Mouse (Mus musculus) spleen, adult 2 months (tissue): Measurements from ENCODE around the gene Clpb. TPM values are rescaled to one million over a fixed set of nuclear protein-coding genes. Genes with fewer than 3 reads are reported as not detected.

ENCODE experiments used
- DNase-seq, 2 experiments: peaks; one replicate each; pipeline versions ENCODE4 v3.0.0 to v3.0.0-alpha.2; 2012 to 2021; ENCODE audit warnings: low spot score in 2 of 2, low read depth in 1 of 2
- H3K27ac ChIP-seq: fragments of 200-500 bp; 2 replicates; pipeline ENCODE4 v1.5.1; 2012; ENCODE audit warnings: low read length, inconsistent platforms; ENCODE audit not compliant: insufficient read depth
- H3K27me3 ChIP-seq: fragments of 200-500 bp; 2 replicates; pipeline ENCODE4 v1.6.1; 2012; ENCODE audit warnings: mild to moderate bottlenecking, moderate library complexity, low read length, inconsistent platforms; ENCODE audit not compliant: control insufficient read depth, insufficient read depth
- H3K36me3 ChIP-seq: fragments of 200-500 bp; 2 replicates; pipeline ENCODE4 v1.6.1; 2012; ENCODE audit warnings: mild to moderate bottlenecking, low read length, inconsistent platforms; ENCODE audit not compliant: control insufficient read depth, insufficient read depth
- H3K4me1 ChIP-seq: fragments of 200-500 bp; 2 replicates; pipeline ENCODE4 v1.6.1; 2011; ENCODE audit warnings: inconsistent platforms; ENCODE audit not compliant: control insufficient read depth, insufficient read depth, insufficient read length
- H3K4me3 ChIP-seq: fragments of 200-500 bp; 2 replicates; pipeline ENCODE4 v1.5.1; 2011; ENCODE audit warnings: mild to moderate bottlenecking, inconsistent platforms; ENCODE audit not compliant: insufficient read depth, insufficient read length; ENCODE audit errors: extremely low read depth
- CTCF ChIP-seq: fragments of 200-500 bp; IDR thresholded peaks from 2 replicates; pipeline ENCODE4 v1.5.1; 2011; ENCODE audit warnings: mild to moderate bottlenecking, inconsistent platforms; ENCODE audit not compliant: insufficient read depth, insufficient read length, insufficient replicate concordance; ENCODE audit errors: extremely low read depth
- POLR2A ChIP-seq: fragments of 200-500 bp; IDR thresholded peaks from 2 replicates; pipeline ENCODE4 v1.6.1; 2011; ENCODE audit warnings: low read depth, low read length, inconsistent platforms
- WGBS: fragments of 180-500 bp; shearing (Covaris S2); methylation state at CpG from one replicate; pipeline ENCODE4 v1.1.7; 2018; 5-methylcytosine and 5-hydroxymethylcytosine counted together
- polyA plus RNA-seq: library from polyadenylated mRNA; depleted of rRNA; stranded (reverse); fragments of >200 nt; gene quantifications from 2 replicates; pipeline ENCODE4 v1.2.3, GENCODE M21; 2012

Clpb gene
- polyA plus RNA-seq, 1 experiment = 6.5 TPM

DNA sequence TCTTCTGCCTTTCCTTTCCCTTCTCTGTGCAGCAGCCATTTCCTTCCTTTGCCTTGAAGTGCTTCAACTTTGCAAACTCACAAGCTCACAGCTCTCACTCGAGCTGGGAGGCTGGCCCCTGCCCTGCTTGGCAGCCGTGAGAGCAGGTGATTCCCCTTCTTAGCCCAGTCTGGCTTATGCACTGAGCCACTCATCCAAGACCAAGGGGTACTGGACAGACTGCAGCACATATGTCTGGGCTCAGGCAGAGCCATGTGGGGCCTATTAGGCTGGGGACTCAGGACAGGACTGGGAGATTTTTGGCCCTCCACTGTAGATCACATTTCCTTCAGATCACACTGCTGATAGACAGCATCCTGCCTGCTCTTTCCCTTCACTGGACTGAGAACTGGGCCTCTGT is 10.1 kb downstream of the Clpb start:
- no peak for DNase-seq
- Histone ChIP-seq H3K4me1 (peaks cover 6% of the 10 kb centered on the region; the same call in 1 of the 2 replicates), H3K27me3 (no peaks in the 10 kb centered on the region), H3K4me3 (no peak overlapping the region), H3K27ac (peak overlapping the region; percentile 54; the same call in 1 of the 2 replicates), H3K36me3 (no peaks in the 10 kb centered on the region)
- TF ChIP-seq CTCF (no peak), POLR2A (no peak)
- 12% methylated on average over 2 of the region's 2 CpGs for WGBS

DNA sequence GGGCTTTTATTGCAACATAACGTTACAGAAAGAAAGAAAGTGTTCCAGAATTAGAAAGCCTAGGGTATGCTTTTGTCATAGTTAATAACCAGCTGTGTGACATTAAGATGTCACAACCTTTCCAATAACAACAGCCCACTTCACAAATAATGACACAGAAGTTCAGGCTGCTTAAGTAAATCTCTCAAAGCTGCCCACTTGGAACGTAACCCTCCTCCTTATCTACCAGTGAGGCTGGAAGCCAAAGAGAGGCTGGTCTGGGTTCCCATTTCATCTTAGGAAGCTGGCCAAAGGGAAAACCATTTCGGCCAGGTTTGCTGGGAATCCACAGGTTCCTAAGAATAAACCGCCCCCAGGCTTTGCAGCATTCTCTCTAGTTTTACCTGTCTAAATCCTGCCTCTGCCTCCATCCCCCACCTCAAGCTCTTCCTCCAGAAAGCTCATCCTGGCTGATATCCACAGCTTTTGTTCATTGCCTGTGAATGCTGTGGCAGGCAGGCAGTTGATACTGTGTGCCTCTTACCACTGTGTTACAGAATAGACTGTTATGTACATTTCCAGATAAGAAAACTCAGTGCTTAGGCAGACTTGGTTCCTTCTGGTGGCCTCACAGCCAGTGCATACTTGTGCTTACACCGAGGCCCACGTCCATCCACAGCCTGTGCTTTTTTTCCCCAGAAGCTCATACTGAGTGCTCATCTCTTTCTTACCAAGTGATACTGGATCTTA is 12.8 kb downstream of the Clpb start:
- no peak overlapping the region for H3K27ac ChIP-seq
- H3K27me3 ChIP-seq = no peaks in the 10 kb centered on the region
- WGBS = 82% methylated on average over 6 of the region's 6 CpGs
- DNase-seq = no peak
- no peak for TF ChIP-seq CTCF
- TF ChIP-seq POLR2A = no peak
- peaks cover 6% of the 10 kb centered on the region; the same call in 1 of the 2 replicates for H3K4me1 ChIP-seq
- no peak overlapping the region for H3K4me3 ChIP-seq
- no peaks in the 10 kb centered on the region for H3K36me3 ChIP-seq

DNA sequence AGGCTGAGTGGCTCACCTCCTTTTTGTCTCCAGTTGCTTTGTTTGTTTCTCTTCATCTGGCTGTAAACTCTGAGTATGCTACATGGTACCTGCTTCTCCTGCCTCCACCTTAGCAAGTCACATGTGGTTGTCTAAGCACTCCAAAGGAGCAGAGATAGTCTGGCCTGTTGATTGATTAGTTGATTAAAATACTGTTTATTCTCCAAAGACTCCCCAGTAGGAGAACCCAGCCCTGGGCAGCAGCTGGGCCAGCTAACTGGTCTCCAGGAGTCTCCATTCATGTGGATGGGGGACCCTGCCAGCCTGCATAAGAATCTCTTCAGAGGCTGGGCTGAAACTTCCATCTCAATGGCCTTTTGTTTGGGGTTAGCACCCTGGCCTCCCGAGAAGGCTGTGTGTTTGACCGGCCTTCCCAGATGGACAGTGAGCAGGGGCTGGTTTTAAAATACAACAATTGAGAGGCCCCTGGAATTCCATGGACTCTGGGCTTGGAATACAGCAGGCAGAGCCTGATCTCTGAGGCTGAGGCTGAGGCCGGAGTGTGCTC is 13.4 kb downstream of the Clpb start:
- no peak for DNase-seq
- H3K4me3 ChIP-seq = no peak overlapping the region
- no peaks in the 10 kb centered on the region for H3K27me3 ChIP-seq
- TF ChIP-seq CTCF = no peak
- no peak for TF ChIP-seq POLR2A
- no peak overlapping the region for H3K27ac ChIP-seq
- H3K4me1 ChIP-seq = peaks cover 6% of the 10 kb centered on the region; the same call in 1 of the 2 replicates
- no peaks in the 10 kb centered on the region for H3K36me3 ChIP-seq
- WGBS = 90% methylated on average over 3 of the region's 3 CpGs

DNA sequence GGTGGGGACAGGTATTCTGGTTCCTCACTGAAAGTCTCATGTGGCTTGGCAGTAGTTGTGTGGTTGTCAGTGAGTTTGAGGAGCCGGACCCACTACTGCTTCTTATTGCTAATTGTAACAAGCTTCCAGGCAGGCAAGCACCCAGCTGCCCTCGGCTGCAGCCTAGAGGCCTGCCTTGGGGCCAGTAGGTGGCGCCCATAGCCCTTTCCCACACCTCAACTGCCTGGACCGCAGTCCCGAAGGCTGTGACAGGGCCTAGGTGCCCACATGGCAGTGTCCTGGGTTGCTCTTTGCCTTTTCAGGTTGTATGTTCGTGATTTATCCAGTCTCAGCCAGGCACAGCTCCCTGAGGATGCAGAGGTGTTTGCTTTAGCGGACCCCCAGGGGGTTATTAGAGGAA is 16.2 kb downstream of the Clpb start:
- no peaks in the 10 kb centered on the region for H3K4me1 ChIP-seq
- 25% methylated on average over 7 of the region's 7 CpGs for WGBS
- H3K36me3 ChIP-seq = no peaks in the 10 kb centered on the region
- peak; percentile 78 for TF ChIP-seq CTCF
- no peak for TF ChIP-seq POLR2A
- H3K27ac ChIP-seq = no peak overlapping the region
- no peak overlapping the region for H3K4me3 ChIP-seq
- H3K27me3 ChIP-seq = no peaks in the 10 kb centered on the region
- peak in 1 of 2 experiments; percentile 67 for DNase-seq

DNA sequence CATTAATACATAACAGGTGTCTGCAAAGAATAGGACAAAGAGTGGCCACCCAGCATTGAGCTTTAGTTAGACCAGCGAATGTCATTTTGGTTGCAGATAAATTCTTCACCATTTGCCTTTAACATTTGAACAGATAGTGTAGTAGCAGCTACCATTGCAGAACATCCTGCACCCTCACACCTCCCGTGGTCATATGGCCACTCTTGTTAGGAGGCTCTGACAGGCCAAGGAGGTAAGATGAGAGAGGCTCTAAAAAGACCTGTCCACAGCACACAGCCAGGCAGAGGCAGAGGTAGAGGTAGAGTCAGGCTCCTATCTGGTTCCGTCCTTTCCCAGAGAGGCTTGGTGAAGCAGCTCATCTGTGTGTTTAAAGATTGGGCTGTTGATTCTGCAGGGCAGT is 17.5 kb downstream of the Clpb start:
- H3K36me3 ChIP-seq = no peaks in the 10 kb centered on the region
- H3K4me3 ChIP-seq = no peak overlapping the region
- no peaks in the 10 kb centered on the region for H3K27me3 ChIP-seq
- no peaks in the 10 kb centered on the region for H3K4me1 ChIP-seq
- no peak for DNase-seq
- TF ChIP-seq CTCF (no peak), POLR2A (no peak)
- WGBS = 93% methylated on average over 3 of the region's 3 CpGs
- no peak overlapping the region for H3K27ac ChIP-seq

DNA sequence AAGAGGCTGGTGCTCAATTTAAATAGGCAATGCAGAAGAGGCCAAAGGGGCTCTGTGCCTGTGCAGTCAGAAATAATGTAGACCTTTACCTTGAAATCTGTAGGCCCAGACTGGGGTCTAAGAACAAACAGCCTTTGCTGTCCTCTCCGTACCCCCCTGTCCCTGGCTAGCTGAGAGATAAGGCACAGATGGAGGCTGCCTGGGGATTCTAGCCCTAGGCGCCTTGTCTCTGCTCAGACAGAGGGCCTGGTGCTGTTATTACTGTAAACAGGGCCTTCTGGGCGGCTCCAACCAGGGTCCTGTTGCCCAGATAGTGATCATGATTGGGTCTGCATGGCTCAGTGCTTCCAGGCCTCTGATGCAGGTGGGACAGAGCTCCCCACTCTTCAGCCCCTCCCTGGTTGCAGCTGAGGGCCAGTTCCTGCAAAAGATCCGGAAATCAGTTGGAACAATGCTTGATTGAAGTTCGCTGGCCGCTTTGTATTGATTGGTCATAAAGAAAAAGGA is 18.2 kb downstream of the Clpb start:
- no peak for TF ChIP-seq CTCF
- no peak for TF ChIP-seq POLR2A
- Histone ChIP-seq H3K27me3 (no peaks in the 10 kb centered on the region), H3K27ac (no peak overlapping the region), H3K4me1 (no peaks in the 10 kb centered on the region), H3K36me3 (no peaks in the 10 kb centered on the region), H3K4me3 (no peak overlapping the region)
- no peak for DNase-seq
- 86% methylated on average over 6 of the region's 6 CpGs for WGBS

DNA sequence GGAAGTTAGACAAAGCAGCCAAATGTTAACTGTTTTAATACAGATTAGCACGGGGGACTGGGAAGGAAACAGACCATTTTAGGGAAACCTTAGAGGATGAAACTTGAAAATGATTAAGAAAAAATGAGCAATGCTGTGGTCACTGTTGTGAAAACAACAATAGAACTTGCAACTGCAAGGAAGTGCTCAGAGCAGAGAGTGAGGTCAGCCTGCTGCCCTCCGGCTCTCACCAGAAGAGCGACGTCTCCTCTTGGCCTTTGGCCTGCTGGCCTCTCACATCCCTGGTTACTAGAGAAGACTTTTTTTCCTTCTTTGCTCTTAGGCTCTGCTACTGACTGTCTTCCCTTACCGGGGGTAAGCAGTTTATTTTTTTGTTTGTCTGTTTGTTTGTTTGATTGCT is 19.5 kb downstream of the Clpb start:
- no peak for TF ChIP-seq POLR2A
- no peak for TF ChIP-seq CTCF
- WGBS = 72% methylated on average over 5 of the region's 5 CpGs
- no peaks in the 10 kb centered on the region for H3K4me1 ChIP-seq
- DNase-seq = no peak
- no peaks in the 10 kb centered on the region for H3K36me3 ChIP-seq
- no peaks in the 10 kb centered on the region for H3K27me3 ChIP-seq
- H3K27ac ChIP-seq = no peak overlapping the region
- H3K4me3 ChIP-seq = no peak overlapping the region
